Mouse (Mus musculus): Measurements from ENCODE around the gene Sycn. TPM values are rescaled to one million over a fixed set of nuclear protein-coding genes. Genes with fewer than 3 reads are reported as not detected.
"Not testable (repeated sequence)": the region's sequence is repeated elsewhere in the genome, so short reads cannot be mapped to it uniquely, and the experiment has no call there.

The Sycn gene
- not detected for total RNA-seq (2021)
- long read RNA-seq, experiment 1: 0 reads
- long read RNA-seq, experiment 2: 0 reads

- no peak for DNase-seq (ENCODE audit: low spot score in 2 of 2)
Observed at GRCm38 (mm10) chr7:28540526-28540925, at the start of gene Sycn. Gene Sycn (plus strand): TSS chr7:28540885.

GRCm38 (mm10) chr7:28490903-28491302 is 49.8 kb upstream of the Sycn start:
- DNase-seq (ENCODE audit: low spot score in 2 of 2): no peak

GRCm38 (mm10) chr7:28492310-28492709 is 48.4 kb upstream of the Sycn start:
- DNase-seq (ENCODE audit: low spot score in 2 of 2): no peak

GRCm38 (mm10) chr7:28495426-28495825 is 45.3 kb upstream of the Sycn start:
- DNase-seq (ENCODE audit: low spot score in 2 of 2): no peak

GRCm38 (mm10) chr7:28505585-28505984 is 35.1 kb upstream of the Sycn start:
- no peak for DNase-seq (ENCODE audit: low spot score in 2 of 2)

- DNase-seq (ENCODE audit: low spot score in 2 of 2): not testable (repeated sequence)
Observed at GRCm38 (mm10) chr7:28509121-28509520, 31.6 kb upstream of the Sycn start.

- DNase-seq (ENCODE audit: low spot score in 2 of 2): peak in 1 of 2 experiments; percentile 29
Observed at GRCm38 (mm10) chr7:28510405-28510974, 30.2 kb upstream of the Sycn start, which contains the start of gene Ifnl2. Gene Ifnl2 (minus strand): TSS chr7:28510455.

- no peak for DNase-seq (ENCODE audit: low spot score in 2 of 2)
Observed at GRCm38 (mm10) chr7:28511441-28511840, 29.2 kb upstream of the Sycn start.

- not testable (repeated sequence) for DNase-seq (ENCODE audit: low spot score in 2 of 2)
Observed at GRCm38 (mm10) chr7:28522536-28522935, 18.1 kb upstream of the Sycn start, which contains the start of gene Ifnl3. Gene Ifnl3 (plus strand): TSS chr7:28522836.

- peak; percentile 39 to 53 for DNase-seq (ENCODE audit: low spot score in 2 of 2)
Observed at GRCm38 (mm10) chr7:28527922-28528719, 12.6 kb upstream of the Sycn start.

- DNase-seq (ENCODE audit: low spot score in 2 of 2): no peak
Observed at GRCm38 (mm10) chr7:28532005-28532404, 8.7 kb upstream of the Sycn start.

GRCm38 (mm10) chr7:28538886-28539285 is 1.8 kb upstream of the Sycn start:
- DNase-seq (ENCODE audit: low spot score in 2 of 2): not testable (repeated sequence)

- no peak for DNase-seq (ENCODE audit: low spot score in 2 of 2)
Observed at GRCm38 (mm10) chr7:28544051-28544601, 3.4 kb downstream of the Sycn start.

- DNase-seq (ENCODE audit: low spot score in 2 of 2): no peak
Observed at GRCm38 (mm10) chr7:28545048-28545890, 4.6 kb downstream of the Sycn start.

GRCm38 (mm10) chr7:28545891-28546210 is 5.2 kb downstream of the Sycn start:
- DNase-seq (ENCODE audit: low spot score in 2 of 2): no peak

GRCm38 (mm10) chr7:28546649-28547048 is 6.0 kb downstream of the Sycn start:
- no peak for DNase-seq (ENCODE audit: low spot score in 2 of 2)

- no peak for DNase-seq (ENCODE audit: low spot score in 2 of 2)
Observed at GRCm38 (mm10) chr7:28547154-28547553, 6.5 kb downstream of the Sycn start, which contains the start of gene Nccrp1. Gene Nccrp1 (minus strand): TSS chr7:28547254.

GRCm38 (mm10) chr7:28547628-28548027 is 6.9 kb downstream of the Sycn start:
- DNase-seq (ENCODE audit: low spot score in 2 of 2): no peak

GRCm38 (mm10) chr7:28553076-28553475 is 12.4 kb downstream of the Sycn start:
- no peak for DNase-seq (ENCODE audit: low spot score in 2 of 2)

- DNase-seq (ENCODE audit: low spot score in 2 of 2): no peak
Observed at GRCm38 (mm10) chr7:28555939-28556535, 15.4 kb downstream of the Sycn start.

GRCm38 (mm10) chr7:28557069-28557468 is 16.4 kb downstream of the Sycn start:
- DNase-seq (ENCODE audit: low spot score in 2 of 2): no peak

Measured in layer of hippocampus, postnatal 14 days (tissue).